Mouse (Mus musculus): ENCODE data around the gene Rangrf.

GRCm38 (mm10) chr11:69009508-69009907 lies 34.5 kb upstream of the Rangrf start:
- TF ChIP-seq CTCF (IDR thresholded peaks at IDR 0.05; ENCODE audit: insufficient read depth, low read depth, low read length) (no peak), POLR2A (IDR thresholded peaks at IDR 0.05; ENCODE audit: insufficient read depth, low read depth, low read length) (no peak)

All from olfactory bulb, adult 2 months (tissue).